Comparison of ENCODE assay signal across 10 mouse cellular contexts in the genomic region with DNA sequence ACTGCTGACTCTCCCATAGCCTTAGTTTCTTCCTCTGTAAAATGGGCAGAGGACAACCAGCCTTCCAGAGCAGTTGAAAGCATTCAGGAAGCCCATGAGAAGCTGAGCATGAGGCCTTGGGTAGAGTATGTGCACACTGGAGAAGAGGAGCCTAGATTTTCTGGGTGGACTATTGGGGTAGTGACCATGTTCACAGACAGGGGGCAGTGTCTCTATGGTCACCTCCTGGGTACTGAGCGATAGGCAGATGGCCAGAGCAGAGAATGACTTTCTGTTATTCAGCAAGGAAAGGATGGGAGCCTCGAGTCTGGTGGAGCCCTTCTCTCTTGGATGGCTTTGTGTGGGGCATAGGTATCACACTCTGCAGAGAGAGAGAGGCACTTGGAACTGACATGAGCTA.
DNase-seq lines count a peak whose midpoint lies in the region; ATAC-seq and TF ChIP-seq lines count a peak whose summit lies in the region.
"Had no signal": no experiment of that assay in that cellular context is flagged by ENCODE, and none has a peak within 500 bp of the region (broad histone marks: within the 10 kb centered on the region; RNA-seq: fewer than 3 reads in every experiment).

No protein-coding gene starts in this region.

- WGBS in lung, postnatal 0 days = 49% methylated on average over 2 of the region's 2 CpGs

- no peak overlapping the region for H3K4me2 ChIP-seq in lung, postnatal 0 days (replicated peaks; ENCODE audit: low read depth, low read length)
- H3K4me2 ChIP-seq: stomach, embryonic 15.5 days had no signal

- no peak overlapping the region for H3K27ac ChIP-seq in gastrocnemius, adult 2 months
- no peak overlapping the region for H3K27ac ChIP-seq in lung, postnatal 0 days (ENCODE audit: low read length)
- H3K27ac ChIP-seq: stomach, embryonic 15.5 days had no signal

- ATAC-seq in lung, postnatal 0 days = no peak; the same call in 1 of the 2 replicates
- ATAC-seq in frontal cortex, adult (ENCODE audit: low TSS enrichment) = no peak

- no peak overlapping the region for H3K9ac ChIP-seq in lung, postnatal 0 days (replicated peaks; ENCODE audit: low read depth)
- H3K9ac ChIP-seq: stomach, embryonic 15.5 days had no signal

- no peak for DNase-seq in gastrocnemius, adult 2 months
- no peak for DNase-seq in gastrocnemius, postnatal 14 days
- no peak for DNase-seq in lung, postnatal 0 days (ENCODE audit: low spot score)
- DNase-seq in lung, postnatal 10 days = no peak
- DNase-seq in NIH3T3 (ENCODE audit: low read depth) = peak; percentile 32
- peak; percentile 16 for DNase-seq in lung, postnatal 14 days
- DNase-seq in urinary bladder, postnatal 10 days (ENCODE audit: low spot score) = no peak
- DNase-seq: heart, postnatal 36 days had no signal

- 0 out of 2 replicates have a peak, but pooled peaks cover 3% of the 10 kb centered on the region for H3K9me3 ChIP-seq in lung, postnatal 0 days (ENCODE audit: low read length)
- H3K9me3 ChIP-seq: stomach, embryonic 15.5 days had no signal

- no peak overlapping the region for H3K4me3 ChIP-seq in gastrocnemius, adult 2 months
- no peak overlapping the region for H3K4me3 ChIP-seq in lung, postnatal 0 days (ENCODE audit: low read depth, low read length)
- H3K4me3 ChIP-seq: stomach, embryonic 15.5 days had no signal

- no peaks in the 10 kb centered on the region for H3K27me3 ChIP-seq in lung, postnatal 0 days (replicated peaks; ENCODE audit: insufficient read depth, low read length)
- H3K27me3 ChIP-seq: stomach, embryonic 15.5 days had no signal

- no peak for TF ChIP-seq EP300 in lung, postnatal 0 days (IDR thresholded peaks at IDR 0.05)

- peak; percentile 51 for TF ChIP-seq CTCF in gastrocnemius, adult 2 months (IDR thresholded peaks at IDR 0.05)
- peak; percentile 61 for TF ChIP-seq CTCF in lung, postnatal 0 days (IDR thresholded peaks at IDR 0.05)

- H3K4me1 ChIP-seq in lung, postnatal 0 days (ENCODE audit: insufficient read depth, low read depth, low read length) = no peaks in the 10 kb centered on the region

- intact Hi-C loops in gastrocnemius, adult 2 months (cut with DNase I) = no loop called here
- intact Hi-C loops in gastrocnemius, postnatal 14 days (cut with DNase I; ENCODE audit: low total_unique reads) = no loop called here

- no peaks in the 10 kb centered on the region for H3K36me3 ChIP-seq in lung, postnatal 0 days (ENCODE audit: insufficient read depth, low read length)
- H3K36me3 ChIP-seq: stomach, embryonic 15.5 days had no signal

Comparison
In these comparisons a context has a peak if more than half of its experiments do, and no peak if none do; other contexts are left out.
1. DNase-seq: peak in NIH3T3 (single experiment) and lung, postnatal 14 days (single experiment); none in gastrocnemius, adult 2 months (single experiment), gastrocnemius, postnatal 14 days (single experiment), lung, postnatal 0 days (single experiment), lung, postnatal 10 days (single experiment) and urinary bladder, postnatal 10 days (single experiment).